Comparison of ENCODE assay signal across 8 mouse cellular contexts in genomic region chr1:21344253-21344652, GRCm38 (mm10).
DNase-seq lines count a peak whose midpoint lies in the region; ATAC-seq lines count a peak whose summit lies in the region.

No protein-coding gene starts in this region.

- ATAC-seq in frontal cortex, adult (ENCODE audit: low TSS enrichment): peak; percentile 96

- peak; percentile 39 for DNase-seq in urinary bladder, postnatal 25 days (ENCODE audit: low spot score)
- DNase-seq in urinary bladder, postnatal 10 days (ENCODE audit: low spot score): no peak
- peak; percentile 20 for DNase-seq in c-Kit-positive CD71-negative TER-119-negative erythroid progenitor cells, embryonic 14.5 days (ENCODE audit: low read depth)
- peak; percentile 51 for DNase-seq in kidney, postnatal 14 days
- peak; percentile 41 for DNase-seq in liver
- peak; percentile 49 to 56 for DNase-seq in natural killer cell, adult 2 months (ENCODE audit: low spot score in 2 of 2)
- DNase-seq in thymus, postnatal 10 days (ENCODE audit: low spot score in 2 of 2): peak; percentile 7 to 56
